Mouse (Mus musculus) kidney, adult 2 months (tissue): ENCODE measurements at regions not wholly inside any gene's neighbourhood (a gene's known extent, or its start where the extent isn't known, plus 50 kb on each side); places are given as distances from the start of the nearest gene placed in this dataset.

Experiments
- CTCF ChIP-seq: fragments of 200-500 bp; conservative IDR thresholded peaks from 2 replicates; pipeline ENCODE4 v1.5.1; 2011; ENCODE audit warnings: low read depth, mild to moderate bottlenecking, control low read depth, low read length, moderate library complexity, mixed read lengths; ENCODE audit not compliant: insufficient read depth, insufficient read length
- POLR2A ChIP-seq: fragments of 200-500 bp; IDR thresholded peaks from one replicate; pipeline ENCODE4 v1.6.1; 2011; ENCODE audit warnings: low read depth, low read length, control low read depth

DNA sequence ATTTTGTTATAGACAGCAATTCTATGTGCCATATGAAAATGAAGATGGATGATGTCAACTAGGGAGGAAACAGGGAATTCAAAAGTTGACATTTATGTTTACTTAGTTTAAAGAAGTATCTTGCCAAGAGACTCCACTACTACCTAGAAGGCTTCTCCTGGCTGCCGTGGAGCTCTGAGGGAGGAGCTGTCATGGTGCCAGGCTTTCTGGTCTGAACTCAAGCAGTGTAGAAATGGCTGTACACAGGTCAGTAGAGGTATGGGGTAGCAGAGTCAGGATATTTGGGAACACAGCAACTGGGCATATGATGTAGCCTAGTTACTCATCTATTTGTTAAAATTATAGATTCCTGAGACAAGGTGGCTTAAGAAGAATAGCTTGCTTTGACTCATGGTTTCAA is 341.4 kb upstream of the Zfp703 start:
- TF ChIP-seq CTCF (no peak), POLR2A (no peak)
